Mouse (Mus musculus): ENCODE results near the gene Med24. TPM values are rescaled to one million over a fixed set of nuclear protein-coding genes. Genes with fewer than 3 reads are reported as not detected.
"Not testable (repeated sequence)": the region's sequence is repeated elsewhere in the genome, so short reads cannot be mapped to it uniquely, and the experiment has no call there.

The Med24 gene
- total and polyA plus RNA-seq, 3 experiments = 45.3 to 99.6 (median 55.1) TPM

- DNase-seq = no peak
Measured at GRCm38 (mm10) chr11:98745932-98746853, 17.0 kb upstream of the Med24 start.

- no peak for DNase-seq
Measured at GRCm38 (mm10) chr11:98744456-98745019, 15.3 kb upstream of the Med24 start.

GRCm38 (mm10) chr11:98743655-98744345, 14.6 kb upstream of the Med24 start:
- peak; percentile 63 for DNase-seq

GRCm38 (mm10) chr11:98742397-98743291, 13.4 kb upstream of the Med24 start:
- DNase-seq = peak; percentile 76

GRCm38 (mm10) chr11:98741622-98742396, 12.6 kb upstream of the Med24 start:
- DNase-seq = peak; percentile 91

GRCm38 (mm10) chr11:98741051-98741620, 11.9 kb upstream of the Med24 start:
- DNase-seq = no peak

GRCm38 (mm10) chr11:98740393-98741050, 11.3 kb upstream of the Med24 start, which contains the start of gene Thra:
Thra (plus strand) TSS chr11:98740638.
- DNase-seq = peak; percentile 85

- no peak for DNase-seq
Measured at GRCm38 (mm10) chr11:98740026-98740392, 10.8 kb upstream of the Med24 start.

GRCm38 (mm10) chr11:98738925-98739324, 9.7 kb upstream of the Med24 start:
- no peak for DNase-seq

GRCm38 (mm10) chr11:98738428-98738911, 9.2 kb upstream of the Med24 start:
- DNase-seq = no peak

- DNase-seq = not testable (repeated sequence)
Measured at GRCm38 (mm10) chr11:98737220-98737619, 8.0 kb upstream of the Med24 start.

GRCm38 (mm10) chr11:98736176-98736575, 6.9 kb upstream of the Med24 start:
- no peak for DNase-seq

GRCm38 (mm10) chr11:98735111-98735510, 5.9 kb upstream of the Med24 start:
- DNase-seq = no peak

GRCm38 (mm10) chr11:98734020-98734419, 4.8 kb upstream of the Med24 start:
- DNase-seq = no peak

- peak; percentile 73 for DNase-seq
Measured at GRCm38 (mm10) chr11:98731134-98731533, 1.9 kb upstream of the Med24 start.

GRCm38 (mm10) chr11:98730727-98731126, 1.5 kb upstream of the Med24 start:
- DNase-seq = no peak

- DNase-seq = no peak
Measured at GRCm38 (mm10) chr11:98725926-98726506, 3.2 kb downstream of the Med24 start.

- no peak for DNase-seq
Measured at GRCm38 (mm10) chr11:98723098-98723497, 6.1 kb downstream of the Med24 start.

All from adrenal gland, adult 2 months (tissue).